Mouse (Mus musculus): Measurements from ENCODE around the gene Slc7a6os.
"Not testable (repeated sequence)": the region's sequence is repeated elsewhere in the genome, so short reads cannot be mapped to it uniquely, and the experiment has no call there.

The Slc7a6os gene

GRCm38 (mm10) chr8:106210821-106211345 lies at the start of gene Slc7a6os, which contains the start of gene Prmt7:
TSS of gene Slc7a6os (minus strand) at chr8:106210935.
TSS of gene Prmt7 (plus strand) at chr8:106210936.
- peak; percentile 95 for DNase-seq

- no peak for DNase-seq
These were observed 49.0 kb upstream of the Slc7a6os start for GRCm38 (mm10) chr8:106259579-106260255.

GRCm38 (mm10) chr8:106258169-106258568 lies 47.4 kb upstream of the Slc7a6os start:
- DNase-seq = peak; percentile 13

GRCm38 (mm10) chr8:106250186-106250585 lies 39.5 kb upstream of the Slc7a6os start:
- no peak for DNase-seq

- no peak for DNase-seq
These were observed 26.4 kb upstream of the Slc7a6os start for GRCm38 (mm10) chr8:106237106-106237505.

- no peak for DNase-seq
These were observed 24.0 kb upstream of the Slc7a6os start for GRCm38 (mm10) chr8:106234567-106235261.

GRCm38 (mm10) chr8:106232751-106233150 lies 22.0 kb upstream of the Slc7a6os start:
- no peak for DNase-seq

- DNase-seq = no peak
These were observed 20.8 kb upstream of the Slc7a6os start for GRCm38 (mm10) chr8:106231536-106231935.

- peak; percentile 69 for DNase-seq
These were observed 15.9 kb upstream of the Slc7a6os start for GRCm38 (mm10) chr8:106226589-106226988.

GRCm38 (mm10) chr8:106219620-106220019 lies 8.9 kb upstream of the Slc7a6os start:
- no peak for DNase-seq

GRCm38 (mm10) chr8:106213959-106214358 lies 3.2 kb upstream of the Slc7a6os start:
- no peak for DNase-seq

- no peak for DNase-seq
These were observed 686 bp upstream of the Slc7a6os start for GRCm38 (mm10) chr8:106211421-106211820.

- no peak for DNase-seq
These were observed 552 bp downstream of the Slc7a6os start for GRCm38 (mm10) chr8:106210035-106210731.

- not testable (repeated sequence) for DNase-seq
These were observed 11.1 kb downstream of the Slc7a6os start for GRCm38 (mm10) chr8:106199596-106199995.

GRCm38 (mm10) chr8:106198741-106199140 lies 12.0 kb downstream of the Slc7a6os start:
- peak; percentile 52 for DNase-seq

- no peak for DNase-seq
These were observed 16.7 kb downstream of the Slc7a6os start for GRCm38 (mm10) chr8:106194062-106194461.

GRCm38 (mm10) chr8:106193162-106193561 lies 17.6 kb downstream of the Slc7a6os start:
- no peak for DNase-seq

GRCm38 (mm10) chr8:106191639-106192038 lies 19.1 kb downstream of the Slc7a6os start:
- DNase-seq = no peak

GRCm38 (mm10) chr8:106189162-106189561 lies 21.6 kb downstream of the Slc7a6os start:
- no peak for DNase-seq

- DNase-seq = no peak
These were observed 24.3 kb downstream of the Slc7a6os start for GRCm38 (mm10) chr8:106186394-106186793.

- DNase-seq = peak; percentile 28
These were observed 25.0 kb downstream of the Slc7a6os start for GRCm38 (mm10) chr8:106185628-106186270.

- DNase-seq = no peak
These were observed 32.3 kb downstream of the Slc7a6os start for GRCm38 (mm10) chr8:106178428-106178827.

GRCm38 (mm10) chr8:106177594-106177993 lies 33.1 kb downstream of the Slc7a6os start:
- DNase-seq = no peak
